Mouse (Mus musculus) intestine, postnatal 0 days (tissue): ENCODE measurements around the gene Atn1. TPM values are rescaled to one million over a fixed set of nuclear protein-coding genes. Genes with fewer than 3 reads are reported as not detected.

Experiments used
- ATAC-seq: fragments of 200-750 bp; cut with Nextera tagmentation; 2 replicates; pipeline ENCODE4 v1.8.0; 2017; ENCODE audit warnings: mild to moderate bottlenecking, moderate TSS enrichment, moderate library complexity
- H3K27ac ChIP-seq: fragments of 300-500 bp; sonication (generic); 2 replicates; pipeline ENCODE4 v1.5.1; 2014; ENCODE audit warnings: mild to moderate bottlenecking, low read depth, low read length, moderate library complexity
- H3K27me3 ChIP-seq: fragments of 300-500 bp; sonication (generic); replicated peaks from 2 replicates; pipeline ENCODE4 v1.6.1; 2014; ENCODE audit warnings: low read length, mixed read lengths; ENCODE audit not compliant: control insufficient read depth, insufficient read depth
- H3K36me3 ChIP-seq: fragments of 300-500 bp; sonication (generic); 2 replicates; pipeline ENCODE4 v1.6.1; 2014; ENCODE audit warnings: mild to moderate bottlenecking, moderate library complexity; ENCODE audit not compliant: control insufficient read depth, insufficient read depth
- H3K4me1 ChIP-seq: fragments of 300-500 bp; sonication (generic); replicated peaks from 2 replicates; pipeline ENCODE4 v1.6.1; 2014; ENCODE audit warnings: antibody characterized with exemption, low read length, mixed read lengths; ENCODE audit not compliant: control insufficient read depth, insufficient read depth
- H3K4me2 ChIP-seq: fragments of 300-500 bp; sonication (generic); replicated peaks from 2 replicates; pipeline ENCODE4 v1.6.1; 2014; ENCODE audit warnings: low read depth, mild to moderate bottlenecking, moderate library complexity
- H3K4me3 ChIP-seq: fragments of 300-500 bp; sonication (generic); 2 replicates; pipeline ENCODE4 v1.5.1; 2014; ENCODE audit warnings: low read depth, low read length
- H3K9ac ChIP-seq: fragments of 300-500 bp; sonication (generic); 2 replicates; pipeline ENCODE4 v1.6.1; 2014; ENCODE audit warnings: mild to moderate bottlenecking, low read depth, low read length
- H3K9me3 ChIP-seq: fragments of 300-500 bp; sonication (generic); 2 replicates; pipeline ENCODE4 v1.6.1; 2016; ENCODE audit warnings: mixed run types; ENCODE audit not compliant: control insufficient read depth
- CTCF ChIP-seq: sonication (generic); IDR thresholded peaks from 2 replicates; pipeline ENCODE4 v1.5.1; 2016; ENCODE audit warnings: low read depth, mild to moderate bottlenecking, control low read depth, antibody characterized with exemption, moderate library complexity
- WGBS: fragments of 180-500 bp; shearing (Covaris S2); extraction: QIAGEN DNeasy Blood & Tissue Kit; methylation state at CpG from one replicate; pipeline ENCODE4 v1.1.7; 2014; 5-methylcytosine and 5-hydroxymethylcytosine counted together
- polyA plus RNA-seq: library from polyadenylated mRNA; unstranded; fragments of >200 nt; fragmentation: Nextera tagmentation; extraction: Ambion mirVana; gene quantifications from 2 replicates; pipeline ENCODE4 v1.2.1, GENCODE M21; 2015

Atn1 gene
- polyA plus RNA-seq, 1 experiment from 2014 or later = 8.4 TPM

DNA sequence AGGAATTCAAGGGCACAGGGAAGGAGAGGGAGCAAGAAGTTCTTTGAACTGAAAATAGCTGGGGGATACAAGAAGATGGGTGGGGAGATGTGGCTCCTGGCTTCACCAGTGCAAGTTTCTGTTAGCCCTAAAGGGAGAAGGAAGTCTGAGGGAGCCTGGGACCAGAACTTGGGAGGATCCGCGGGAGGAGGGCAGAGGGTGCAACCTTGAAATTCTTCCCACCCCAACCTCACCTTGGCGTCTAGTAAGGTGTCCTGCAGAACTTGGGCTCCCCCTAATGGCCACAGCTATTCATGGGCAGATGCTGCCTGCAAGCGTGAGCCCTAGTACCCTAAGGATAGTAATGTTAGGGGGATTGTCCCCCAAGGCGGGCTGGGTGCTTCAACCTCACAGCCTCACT lies 2.9 kb upstream of the Atn1 start:
- Histone ChIP-seq H3K4me3 (no peak overlapping the region), H3K27ac (peak overlapping the region; percentile 50; the same call in 1 of the 2 replicates), H3K4me1 (no peaks in the 10 kb centered on the region), H3K4me2 (peak overlapping the region; percentile 83), H3K9me3 (no peaks in the 10 kb centered on the region), H3K36me3 (no peaks in the 10 kb centered on the region), H3K27me3 (no peaks in the 10 kb centered on the region), H3K9ac (no peak overlapping the region; the same call in 1 of the 2 replicates)
- peak; percentile 26; the same call in 1 of the 2 replicates for ATAC-seq
- TF ChIP-seq CTCF = peak; percentile 98
- 1% methylated on average over 5 of the region's 5 CpGs for WGBS

DNA sequence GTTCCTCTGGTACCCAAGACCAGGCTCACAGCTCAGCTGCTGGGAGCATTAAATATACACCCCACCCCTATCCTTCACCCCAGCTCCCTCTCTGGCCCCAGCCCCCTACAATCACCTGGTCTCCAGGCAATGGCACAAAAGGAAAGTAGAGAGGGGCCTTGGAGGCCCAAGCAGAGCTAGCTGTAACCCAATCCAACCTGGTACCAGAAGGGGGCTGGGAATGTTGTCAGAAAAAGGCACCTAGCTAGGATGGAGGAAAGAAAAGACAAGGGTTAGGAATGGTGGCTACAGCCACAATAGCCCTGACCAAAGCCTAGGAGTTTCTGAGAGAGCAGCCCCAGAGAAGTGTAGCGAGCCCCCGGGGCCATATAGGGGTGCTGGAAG lies 2.5 kb upstream of the Atn1 start:
- Histone ChIP-seq H3K9me3 (no peaks in the 10 kb centered on the region), H3K4me3 (no peak overlapping the region), H3K9ac (no peak overlapping the region; the same call in 1 of the 2 replicates), H3K27ac (peak overlapping the region; percentile 50), H3K4me1 (no peaks in the 10 kb centered on the region), H3K27me3 (no peaks in the 10 kb centered on the region), H3K36me3 (no peaks in the 10 kb centered on the region), H3K4me2 (peak overlapping the region; percentile 83)
- WGBS = 36% methylated on average over 2 of the region's 2 CpGs
- no peak for ATAC-seq
- no peak for TF ChIP-seq CTCF

DNA sequence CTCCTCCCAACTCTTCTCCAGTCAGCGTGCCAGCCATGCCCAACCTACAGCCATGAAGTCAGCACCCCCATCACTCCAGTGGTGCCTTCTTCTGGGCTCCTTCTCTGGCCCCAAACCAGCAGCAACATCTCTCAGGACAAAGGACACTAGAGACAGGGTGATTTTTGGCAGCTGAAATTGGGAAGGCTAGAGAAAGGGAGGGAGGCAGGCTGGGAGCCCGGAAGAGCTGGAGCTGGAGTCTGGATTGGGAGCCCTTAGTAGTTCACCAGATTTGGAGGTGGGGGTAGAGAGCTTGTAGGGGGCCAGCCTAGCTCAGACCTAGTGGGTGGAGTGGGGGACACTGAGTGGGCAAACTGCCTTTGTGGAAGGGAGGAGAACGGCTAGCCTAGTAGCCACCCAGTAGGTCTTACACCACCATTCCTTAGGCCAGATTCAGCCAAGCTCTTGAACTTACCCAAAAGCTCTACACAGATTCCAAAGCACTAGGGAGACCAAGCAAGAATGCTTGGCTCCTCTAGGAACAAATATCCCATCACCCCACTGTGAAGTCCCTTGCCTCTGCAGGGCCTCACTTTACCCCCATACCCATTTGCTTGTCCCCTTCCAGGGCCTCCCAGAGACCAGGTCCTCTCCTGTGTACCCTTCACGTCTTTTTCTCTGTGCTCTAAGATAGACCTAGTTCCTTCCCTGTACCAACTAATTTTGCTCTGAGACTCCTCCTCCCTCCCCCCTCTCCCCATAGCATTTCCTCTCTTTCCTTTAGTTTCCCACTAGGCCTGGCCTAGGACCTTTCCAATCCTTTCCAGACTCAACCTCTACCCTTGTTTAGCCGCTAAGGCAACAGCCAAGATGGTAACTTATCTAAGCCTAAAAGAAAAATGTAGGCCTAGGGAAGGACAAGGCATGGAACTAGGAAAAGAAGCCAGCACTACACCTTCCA lies 1.9 kb upstream of the Atn1 start:
- Histone ChIP-seq H3K36me3 (no peaks in the 10 kb centered on the region), H3K9ac (peak overlapping the region; percentile 5; the same call in 1 of the 2 replicates), H3K27ac (peak overlapping the region; percentile 50), H3K27me3 (no peaks in the 10 kb centered on the region), H3K4me2 (peak overlapping the region; percentile 83), H3K4me3 (peak overlapping the region; percentile 85), H3K4me1 (no peaks in the 10 kb centered on the region), H3K9me3 (no peaks in the 10 kb centered on the region)
- no peak for ATAC-seq
- 62% methylated on average over 5 of the region's 5 CpGs for WGBS
- TF ChIP-seq CTCF = no peak

DNA sequence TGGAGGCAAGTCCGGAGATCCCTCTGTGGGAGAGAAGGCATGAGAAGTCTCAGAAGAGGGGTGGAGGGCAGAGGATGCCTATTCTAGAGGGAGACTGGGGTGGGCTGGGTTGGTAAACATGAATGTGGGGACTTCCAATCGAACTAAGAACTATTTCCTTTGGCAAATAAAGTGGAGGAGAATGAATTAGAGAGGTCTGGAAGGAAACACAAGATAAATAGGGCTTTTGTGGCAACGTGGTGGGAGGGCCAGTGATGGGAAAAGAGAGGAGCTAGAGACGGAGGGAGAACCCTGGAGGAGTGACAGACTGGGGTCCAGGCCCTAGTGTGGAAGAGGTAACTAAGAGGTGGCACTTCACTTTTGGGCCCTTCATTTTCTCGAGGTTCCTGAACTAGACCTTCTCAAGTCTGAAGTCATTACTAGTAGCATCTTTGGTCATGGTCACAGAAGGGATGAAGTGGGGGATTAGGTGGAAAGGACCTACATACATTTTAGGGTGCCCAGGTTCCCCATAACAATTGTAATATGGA lies 1.1 kb upstream of the Atn1 start:
- no peak for ATAC-seq
- H3K4me2 ChIP-seq = peak overlapping the region; percentile 83
- peak overlapping the region; percentile 95 for H3K9ac ChIP-seq
- no peak for TF ChIP-seq CTCF
- no peaks in the 10 kb centered on the region for H3K9me3 ChIP-seq
- H3K4me3 ChIP-seq = peak overlapping the region; percentile 85
- H3K36me3 ChIP-seq = no peaks in the 10 kb centered on the region
- peak overlapping the region; percentile 50; the same call in 1 of the 2 replicates for H3K27ac ChIP-seq
- no peaks in the 10 kb centered on the region for H3K4me1 ChIP-seq
- no peaks in the 10 kb centered on the region for H3K27me3 ChIP-seq
- whole genome bisulfite sequencing = 36% methylated on average over 5 of the region's 5 CpGs

DNA sequence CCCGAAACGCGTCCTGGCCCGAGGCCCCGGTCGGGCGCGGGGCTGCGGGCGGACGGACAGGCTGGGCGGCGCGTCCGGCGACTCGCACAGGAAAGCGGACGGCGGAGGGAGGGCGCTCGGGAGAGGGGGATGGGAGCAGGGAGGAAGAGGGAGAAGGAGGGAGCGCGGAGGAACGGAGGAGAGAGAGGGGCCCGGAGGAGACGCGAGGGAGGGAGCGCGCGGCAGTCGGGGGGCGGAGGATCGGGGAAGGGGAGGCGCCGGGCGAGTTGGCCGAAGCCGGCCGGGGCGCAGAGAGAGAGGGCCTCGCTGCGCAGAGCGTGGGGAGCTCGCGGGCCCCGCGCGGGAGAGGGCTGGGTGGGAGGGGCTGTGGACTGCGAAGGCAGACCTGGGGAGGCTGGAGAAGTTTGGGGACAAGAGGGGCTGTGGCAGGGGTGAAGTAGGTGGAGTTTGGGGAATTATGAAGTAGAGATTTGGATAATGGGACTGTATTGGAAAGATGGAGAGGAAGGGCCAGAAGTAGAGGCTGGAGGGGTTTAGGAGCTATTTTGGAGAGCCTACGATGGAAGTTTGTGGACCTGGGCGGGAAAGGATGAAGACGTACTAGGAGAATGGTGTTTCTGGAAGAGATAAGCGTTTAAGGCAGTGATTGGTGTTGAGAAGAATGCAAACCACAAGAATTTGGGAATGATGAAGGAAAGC lies 477 bp upstream of the Atn1 start:
- Histone ChIP-seq H3K36me3 (no peaks in the 10 kb centered on the region), H3K9me3 (no peaks in the 10 kb centered on the region), H3K27ac (peak overlapping the region; percentile 96), H3K4me1 (no peaks in the 10 kb centered on the region), H3K9ac (peak overlapping the region; percentile 95), H3K27me3 (no peaks in the 10 kb centered on the region), H3K4me3 (peak overlapping the region; percentile 85), H3K4me2 (peak overlapping the region; percentile 83)
- TF ChIP-seq CTCF = peak; percentile 10; the same call in 1 of the 2 replicates
- WGBS = under 1% methylated on average over 53 of the region's 54 CpGs
- ATAC-seq = peak; percentile 65

DNA sequence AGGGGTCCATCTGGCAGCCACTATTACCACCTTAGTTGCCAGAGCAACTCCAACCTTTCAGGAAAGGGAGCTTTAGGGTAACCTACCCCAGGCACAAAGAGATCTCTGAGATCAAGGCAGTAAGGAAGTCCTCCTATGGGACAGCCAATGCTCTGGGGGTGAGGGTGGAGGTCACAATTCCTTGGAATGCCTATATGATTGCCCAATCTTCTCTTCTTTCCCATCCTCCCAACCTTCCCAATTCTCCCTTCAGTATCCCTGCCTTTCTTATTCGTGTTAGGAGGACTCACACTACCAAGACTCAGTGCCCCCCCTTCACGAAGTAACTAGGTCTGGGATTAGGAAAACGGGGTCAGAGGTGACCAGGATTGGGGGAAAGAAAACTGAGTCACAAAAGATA lies 1.0 kb downstream of the Atn1 start:
- Histone ChIP-seq H3K4me1 (no peaks in the 10 kb centered on the region), H3K27ac (peak overlapping the region; percentile 96; the same call in 1 of the 2 replicates)
- WGBS = 5% methylated on average over 3 of the region's 3 CpGs

More for the DNA sequence above, 1.0 kb downstream of the Atn1 start:
- no peak for ATAC-seq
- Histone ChIP-seq H3K27me3 (no peaks in the 10 kb centered on the region), H3K9me3 (no peaks in the 10 kb centered on the region), H3K36me3 (no peaks in the 10 kb centered on the region), H3K4me3 (peak overlapping the region; percentile 85), H3K4me2 (peak overlapping the region; percentile 83), H3K9ac (peak overlapping the region; percentile 95)
- TF ChIP-seq CTCF = no peak
